1 mouse cellular context compared by ENCODE assay signal in genomic region chr4:41774506-41774905, GRCm38 (mm10).
TF ChIP-seq lines count a peak whose summit lies in the region.

No protein-coding gene starts in this region.

TF ChIP-seq in ES-E14, 5 proteins besides CTCF, POLR2A, EP300 and RAD21:
- 0 out of 2 replicates have a peak, but pooled peaks have one; percentile 20 for TF ChIP-seq ZNF384 (IDR thresholded peaks at IDR 0.05; ENCODE audit: low read depth, low read length)
